Mouse (Mus musculus): ENCODE measurements around the gene 5530400C23Rik.
"Not testable (repeated sequence)": the region's sequence is repeated elsewhere in the genome, so short reads cannot be mapped to it uniquely, and the experiment has no call there.

5530400C23Rik gene

GRCm38 (mm10) chr6:133291916-133292315 lies at the start of gene 5530400C23Rik:
Gene 5530400C23Rik (plus strand): TSS chr6:133292216.
- DNase-seq (ENCODE audit: low spot score in 2 of 2) = not testable (repeated sequence)

GRCm38 (mm10) chr6:133305952-133306715 lies 14.1 kb downstream of the 5530400C23Rik start:
- DNase-seq (ENCODE audit: low spot score in 2 of 2) = no peak

- not testable (repeated sequence) for DNase-seq (ENCODE audit: low spot score in 2 of 2)
These were observed 21.9 kb downstream of the 5530400C23Rik start for GRCm38 (mm10) chr6:133313896-133314295.

DNA sequence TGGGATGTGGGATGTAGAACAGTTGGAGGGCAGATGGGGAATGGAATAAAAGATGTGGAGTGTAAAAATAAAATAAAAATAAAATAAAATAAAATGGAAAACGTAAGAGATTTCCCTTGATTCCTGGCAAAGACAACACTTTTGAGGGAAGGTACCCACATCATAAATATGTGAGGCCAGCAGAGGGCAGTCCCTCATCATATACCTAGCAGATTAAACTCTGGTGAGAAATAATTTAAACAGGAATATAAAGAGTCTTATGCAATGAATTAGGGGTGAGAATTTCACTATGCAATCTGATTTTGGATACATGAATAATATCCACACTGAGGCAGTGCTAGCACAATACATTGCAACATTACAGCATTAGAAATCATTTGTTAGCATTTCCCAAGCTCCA lies 46.5 kb downstream of the 5530400C23Rik start:
- DNase-seq (ENCODE audit: low spot score in 2 of 2) = no peak

GRCm38 (mm10) chr6:133341731-133342130 lies 49.7 kb downstream of the 5530400C23Rik start:
- DNase-seq (ENCODE audit: low spot score in 2 of 2) = not testable (repeated sequence)
